Mouse (Mus musculus) C2C12 (cell line): Measurements from ENCODE around the gene Peli3. TPM values are rescaled to one million over a fixed set of nuclear protein-coding genes. Genes with fewer than 3 reads are reported as not detected.
A peak's percentile ranks its signal among the peaks of the same experiment; 100 is the strongest.

Experiments
- H3K27me3 ChIP-seq: one replicate; pipeline ENCODE4 v1.6.1; 2011; ENCODE audit not compliant: control insufficient read depth, insufficient read depth, insufficient read length
- H3K36me3 ChIP-seq: one replicate; pipeline ENCODE4 v1.6.1; 2011; ENCODE audit not compliant: control insufficient read depth, insufficient read depth
- H3K4me3 ChIP-seq: one replicate; pipeline ENCODE4 v1.5.1; 2011; ENCODE audit warnings: mild to moderate bottlenecking, control low read depth; ENCODE audit not compliant: poor library complexity, insufficient read depth, severe bottlenecking
- H3K79me2 ChIP-seq: one replicate; pipeline ENCODE4 v1.6.1; 2011; ENCODE audit not compliant: control insufficient read depth, insufficient read depth
- H3K79me3 ChIP-seq: one replicate; pipeline ENCODE4 v1.6.1; 2011; ENCODE audit warnings: low read depth, control low read depth
- H3ac ChIP-seq: one replicate; pipeline ENCODE3; 2011; ENCODE audit warnings: low read depth; ENCODE audit not compliant: control insufficient read depth, insufficient read length
- CEBPB ChIP-seq: IDR thresholded peaks from one replicate; pipeline ENCODE4 v1.6.1; 2011; ENCODE audit warnings: low read depth, mild to moderate bottlenecking, control low read depth, moderate library complexity
- CTCF ChIP-seq: IDR thresholded peaks from one replicate; pipeline ENCODE4 v1.5.1; 2011; ENCODE audit not compliant: control insufficient read depth, insufficient read depth, insufficient read length
- FOSL1 ChIP-seq: IDR thresholded peaks from one replicate; pipeline ENCODE4 v1.8.0; 2011; ENCODE audit warnings: mild to moderate bottlenecking, low read length; ENCODE audit not compliant: poor library complexity, insufficient read depth, severe bottlenecking
- MAX ChIP-seq: IDR thresholded peaks from one replicate; pipeline ENCODE4 v1.6.1; 2011; ENCODE audit warnings: mild to moderate bottlenecking, control low read depth
- MYOD1 ChIP-seq: IDR thresholded peaks from one replicate; pipeline ENCODE4 v1.6.1; 2011; ENCODE audit warnings: low read depth; ENCODE audit not compliant: control insufficient read depth, insufficient read length
- MYOG ChIP-seq: IDR thresholded peaks from one replicate; pipeline ENCODE4 v1.6.1; 2011; ENCODE audit not compliant: control insufficient read depth, insufficient read length; ENCODE audit errors: extremely low read depth
- USF1 ChIP-seq: IDR thresholded peaks from one replicate; pipeline ENCODE4 v1.6.1; 2011; ENCODE audit warnings: low read depth, mild to moderate bottlenecking, control low read depth, moderate library complexity
- polyA plus RNA-seq: library from polyadenylated mRNA; unstranded; fragments of >200 nt; fragmentation: generic; extraction: Trizol; gene quantifications from one replicate; pipeline ENCODE4 v1.2.1, GENCODE M21; 2012; ENCODE audit warnings: missing spikeins

Peli3 gene
- polyA plus RNA-seq, 1 experiment: 1.3 TPM

GRCm38 (mm10) chr19:4919652-4920051 is 23.3 kb downstream of the Peli3 start:
- Histone ChIP-seq H3ac (no peak overlapping the region), H3K36me3 (peaks cover 76% of the 10 kb centered on the region), H3K79me2 (no peaks in the 10 kb centered on the region), H3K4me3 (no peak overlapping the region), H3K27me3 (no peaks in the 10 kb centered on the region), H3K79me3 (peaks cover 2% of the 10 kb centered on the region)
- TF ChIP-seq CEBPB (no peak), FOSL1 (no peak), USF1 (no peak), CTCF (no peak), MAX (no peak), MYOG (no peak), MYOD1 (no peak)

- H3K79me2 ChIP-seq: no peaks in the 10 kb centered on the region
- no peaks in the 10 kb centered on the region for H3K27me3 ChIP-seq
- H3K79me3 ChIP-seq: no peaks in the 10 kb centered on the region
- no peak overlapping the region for H3K4me3 ChIP-seq
- TF ChIP-seq FOSL1 (no peak), CTCF (no peak), USF1 (no peak), CEBPB (no peak), MYOD1 (no peak), MAX (no peak), MYOG (no peak)
- peaks cover 79% of the 10 kb centered on the region for H3K36me3 ChIP-seq
- H3ac ChIP-seq: no peak overlapping the region
Measured at GRCm38 (mm10) chr19:4916827-4917226, 26.1 kb downstream of the Peli3 start.

DNA sequence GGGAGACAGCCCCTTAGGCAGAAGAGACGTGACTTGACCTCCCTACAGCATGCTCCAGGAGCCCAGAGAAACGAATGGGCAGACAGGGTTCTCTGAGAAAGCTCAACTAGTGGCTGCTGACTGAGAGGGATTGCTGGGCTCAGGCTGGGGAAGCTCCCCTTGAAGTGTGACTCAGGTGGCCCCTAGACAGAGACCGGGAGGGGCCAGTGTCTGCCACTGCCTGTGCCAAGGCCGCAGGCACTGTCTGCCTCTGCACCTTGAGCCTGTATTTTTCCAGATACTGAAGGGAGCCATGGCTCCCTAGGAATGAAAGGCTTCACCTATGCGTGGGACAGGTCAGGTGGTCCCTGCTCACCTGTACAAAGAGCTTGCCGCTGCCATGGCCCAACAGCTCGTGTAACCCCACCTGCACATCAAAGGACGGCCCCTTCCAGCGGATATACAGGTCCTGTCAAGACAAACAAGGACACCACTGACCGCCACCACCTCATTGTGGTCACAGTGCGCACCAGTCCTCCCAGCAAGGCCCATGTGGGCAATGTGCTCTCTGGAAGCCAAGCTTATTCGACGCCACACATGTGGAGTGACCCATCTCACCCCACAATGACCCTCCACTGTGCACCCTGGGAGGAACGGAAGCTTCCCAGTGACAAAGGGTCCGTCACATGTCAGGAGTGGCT is 26.9 kb downstream of the Peli3 start:
- Histone ChIP-seq H3K4me3 (no peak overlapping the region), H3K36me3 (peaks cover 84% of the 10 kb centered on the region), H3K79me3 (no peaks in the 10 kb centered on the region), H3ac (no peak overlapping the region), H3K27me3 (no peaks in the 10 kb centered on the region), H3K79me2 (no peaks in the 10 kb centered on the region)
- no peak for TF ChIP-seq USF1
- no peak for TF ChIP-seq MYOD1
- TF ChIP-seq CEBPB: no peak
- TF ChIP-seq MYOG: no peak
- TF ChIP-seq CTCF: no peak
- TF ChIP-seq FOSL1: no peak
- no peak for TF ChIP-seq MAX

DNA sequence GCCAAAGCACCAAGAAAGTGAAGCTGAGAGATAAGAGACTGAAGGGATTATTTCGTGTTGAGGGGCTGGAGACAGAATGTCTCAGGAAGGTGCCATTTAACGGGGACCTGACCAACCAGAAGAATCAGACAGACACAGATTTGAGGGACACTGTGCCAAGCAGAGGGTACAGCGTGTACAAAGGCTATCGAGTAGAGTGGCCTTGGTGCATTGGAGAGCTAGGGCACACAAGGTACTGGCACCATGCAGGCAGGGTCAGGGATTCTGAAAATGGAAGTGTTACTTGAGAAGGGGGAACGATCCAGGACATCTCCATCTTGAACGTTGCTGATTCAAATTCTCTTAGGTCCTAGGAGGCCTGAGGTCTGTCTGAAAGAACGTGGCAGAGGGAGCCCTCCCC is 33.6 kb downstream of the Peli3 start:
- Histone ChIP-seq H3K36me3 (peaks cover 49% of the 10 kb centered on the region), H3ac (no peak overlapping the region), H3K4me3 (no peak overlapping the region), H3K79me3 (no peaks in the 10 kb centered on the region), H3K27me3 (no peaks in the 10 kb centered on the region), H3K79me2 (no peaks in the 10 kb centered on the region)
- TF ChIP-seq USF1: no peak
- TF ChIP-seq MAX: no peak
- TF ChIP-seq MYOG: no peak
- no peak for TF ChIP-seq FOSL1
- no peak for TF ChIP-seq MYOD1
- no peak for TF ChIP-seq CTCF
- TF ChIP-seq CEBPB: no peak

GRCm38 (mm10) chr19:4908107-4908506 is 34.8 kb downstream of the Peli3 start:
- H3ac ChIP-seq: no peak overlapping the region
- peaks cover 38% of the 10 kb centered on the region for H3K36me3 ChIP-seq
- peak; percentile 12 for TF ChIP-seq CTCF
- TF ChIP-seq MAX: no peak
- no peaks in the 10 kb centered on the region for H3K79me2 ChIP-seq
- no peaks in the 10 kb centered on the region for H3K79me3 ChIP-seq
- no peak overlapping the region for H3K4me3 ChIP-seq
- H3K27me3 ChIP-seq: no peaks in the 10 kb centered on the region

DNA sequence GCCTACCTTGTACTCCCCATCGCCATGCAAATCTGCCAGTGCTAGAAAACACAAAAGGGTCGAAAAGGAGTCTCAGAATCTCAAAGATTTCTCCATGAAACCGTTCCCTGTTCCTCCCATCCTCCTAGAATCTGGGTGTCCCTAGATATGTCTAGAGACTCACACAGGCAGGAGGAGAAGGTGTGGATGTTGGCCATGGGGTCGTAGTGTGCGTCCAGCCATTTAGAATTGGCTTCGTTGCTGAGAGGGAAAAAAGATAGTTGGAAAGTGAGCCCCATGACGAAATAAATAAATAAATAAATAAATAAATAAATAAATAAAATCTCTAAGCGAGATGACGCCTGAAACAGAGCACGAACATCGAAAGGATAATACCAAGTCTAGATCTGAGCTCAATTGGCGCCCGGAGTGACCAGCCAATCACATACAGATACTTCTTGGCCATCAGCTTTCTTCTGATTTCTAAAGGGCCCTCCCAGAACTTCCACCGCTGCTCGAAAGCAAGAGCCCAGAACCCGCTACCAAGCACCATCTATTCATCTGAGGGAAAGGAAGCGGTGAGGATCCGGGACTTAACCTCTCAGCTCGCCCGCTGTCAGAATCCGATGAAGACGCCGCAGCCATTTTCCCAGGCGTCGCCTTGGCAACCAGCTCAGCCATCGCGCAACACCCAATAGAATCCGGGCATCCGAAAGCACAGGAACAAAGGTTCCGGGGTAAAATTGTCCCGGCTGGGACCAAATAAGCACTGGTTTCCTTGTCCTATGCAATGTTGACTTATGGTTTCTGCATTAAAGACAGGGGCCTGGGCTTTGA is 36.7 kb downstream of the Peli3 start, which contains the start of gene Bbs1:
Gene Bbs1 (minus strand): TSS at position 650 of the 816 bp plus-strand sequence.
- Histone ChIP-seq H3K4me3 (peak within 1 kb of the TSS; percentile 44), H3K27me3 (no peaks in the 10 kb centered on the region), H3ac (peak within 1 kb of the TSS; percentile 65), H3K79me3 (no peaks in the 10 kb centered on the region), H3K79me2 (no peaks in the 10 kb centered on the region), H3K36me3 (peaks cover 24% of the 10 kb centered on the region)
- TF ChIP-seq MAX (no peak), MYOG (no peak), FOSL1 (no peak), USF1 (no peak), CTCF (no peak), MYOD1 (no peak), CEBPB (no peak)
